Mouse (Mus musculus) lung, embryonic 14.5 days (tissue): ENCODE data around the gene Mn1. TPM values are rescaled to one million over a fixed set of nuclear protein-coding genes. Genes with fewer than 3 reads are reported as not detected.

Source experiments
- ATAC-seq: fragments of 200-750 bp; cut with Nextera tagmentation; 2 replicates; pipeline ENCODE4 v1.8.0; 2017; ENCODE audit warnings: mild to moderate bottlenecking, moderate TSS enrichment, moderate library complexity; ENCODE audit not compliant: insufficient read depth
- DNase-seq: peaks from one replicate; pipeline ENCODE4 v3.0.0-alpha.2; 2015
- H3K27ac ChIP-seq: fragments of 300-500 bp; sonication (generic); 2 replicates; pipeline ENCODE4 v1.5.1; 2014; ENCODE audit warnings: low read depth, mild to moderate bottlenecking, moderate library complexity
- H3K27me3 ChIP-seq: fragments of 300-500 bp; sonication (generic); 2 replicates; pipeline ENCODE4 v1.6.1; 2014; ENCODE audit warnings: low read length, control low read depth; ENCODE audit not compliant: insufficient read depth
- H3K36me3 ChIP-seq: fragments of 300-500 bp; sonication (generic); 2 replicates; pipeline ENCODE4 v1.6.1; 2014; ENCODE audit warnings: control low read depth; ENCODE audit not compliant: insufficient read depth
- H3K4me1 ChIP-seq: fragments of 300-500 bp; sonication (generic); 2 replicates; pipeline ENCODE4 v1.6.1; 2014; ENCODE audit warnings: antibody characterized with exemption, control low read depth; ENCODE audit not compliant: insufficient read depth
- H3K4me2 ChIP-seq: fragments of 300-500 bp; sonication (generic); 2 replicates; pipeline ENCODE4 v1.6.1; 2014; ENCODE audit warnings: mild to moderate bottlenecking
- H3K4me3 ChIP-seq: fragments of 300-500 bp; sonication (generic); 2 replicates; pipeline ENCODE4 v1.5.1; 2014; ENCODE audit warnings: low read depth, low read length
- H3K9ac ChIP-seq: fragments of 300-500 bp; sonication (generic); 2 replicates; pipeline ENCODE4 v1.6.1; 2014
- H3K9me3 ChIP-seq: fragments of 300-500 bp; sonication (generic); 2 replicates; pipeline ENCODE4 v1.6.1; 2016; ENCODE audit warnings: low read depth, low read length, control low read depth
- CTCF ChIP-seq: IDR thresholded peaks from 2 replicates; pipeline ENCODE4 v1.5.1; 2016; ENCODE audit warnings: antibody characterized with exemption, low read depth
- WGBS: fragments of 180-500 bp; shearing (Covaris S2); extraction: QIAGEN DNeasy Blood & Tissue Kit; methylation state at CpG from one replicate; pipeline ENCODE4 v1.1.7; 2014; 5-methylcytosine and 5-hydroxymethylcytosine counted together
- polyA plus RNA-seq: library from polyadenylated mRNA; unstranded; fragments of >200 nt; fragmentation: Nextera tagmentation; extraction: Ambion mirVana; gene quantifications from 2 replicates; pipeline ENCODE4 v1.2.1, GENCODE M21; 2014

The Mn1 gene
- polyA plus RNA-seq, 1 experiment from 2014 or later: 9.7 TPM

DNA sequence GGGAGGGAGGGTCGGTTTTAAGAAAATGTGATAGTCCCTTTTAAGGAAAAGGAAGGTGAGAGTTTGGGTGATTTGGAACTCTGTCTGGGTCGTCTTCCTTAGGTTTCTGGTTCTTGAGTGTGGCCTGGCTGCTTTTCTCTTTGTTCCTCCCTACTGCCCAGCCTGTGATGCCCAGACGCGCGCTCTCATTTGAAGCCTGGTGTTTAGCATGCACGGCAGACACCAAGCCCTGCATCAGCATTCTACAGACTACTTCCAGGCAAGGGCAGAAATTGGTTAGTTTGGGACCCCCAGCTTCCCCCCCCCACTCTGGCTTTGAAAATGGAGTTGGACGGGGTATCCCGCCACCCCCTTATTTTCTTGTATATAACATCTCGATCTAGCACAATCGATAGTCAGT, 5.8 kb downstream of the Mn1 start:
- Histone ChIP-seq H3K27ac (no peak overlapping the region), H3K4me1 (peaks cover 27% of the 10 kb centered on the region), H3K36me3 (peaks cover 38% of the 10 kb centered on the region), H3K9me3 (no peaks in the 10 kb centered on the region), H3K9ac (peak overlapping the region; percentile 20; the same call in 1 of the 2 replicates), H3K4me3 (peak overlapping the region; percentile 14), H3K4me2 (peak overlapping the region; percentile 98), H3K27me3 (peaks cover 34% of the 10 kb centered on the region)
- TF ChIP-seq CTCF: no peak
- WGBS: 72% methylated on average over 10 of the region's 10 CpGs
- DNase-seq: no peak
- ATAC-seq: no peak

DNA sequence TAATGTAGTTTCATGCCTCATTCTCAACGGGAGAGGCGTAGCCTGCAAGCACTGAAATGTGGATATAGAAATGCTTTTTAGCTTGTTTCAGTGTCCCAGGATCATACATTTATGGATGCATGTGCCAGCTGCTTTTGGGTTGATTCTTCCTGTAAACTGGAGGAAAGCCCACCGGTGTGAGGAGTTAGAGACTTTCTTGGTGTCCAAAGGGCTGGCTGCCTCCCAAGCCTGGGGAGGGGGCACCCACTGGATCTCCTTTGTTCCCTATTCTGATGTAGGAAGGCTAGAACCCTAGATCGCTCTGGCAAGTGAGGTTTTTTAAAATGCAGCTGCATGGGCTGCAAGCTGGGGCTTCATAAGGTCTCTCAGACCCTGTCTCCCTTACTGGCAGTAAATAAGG, 6.5 kb downstream of the Mn1 start:
- no peak overlapping the region for H3K27ac ChIP-seq
- H3K36me3 ChIP-seq: peaks cover 38% of the 10 kb centered on the region
- peak overlapping the region; percentile 1; the same call in 1 of the 2 replicates for H3K4me3 ChIP-seq
- DNase-seq (no peak), ATAC-seq (no peak)
- TF ChIP-seq CTCF: no peak
- WGBS: 68% methylated on average over 4 of the region's 4 CpGs
- no peaks in the 10 kb centered on the region for H3K9me3 ChIP-seq
- peaks cover 24% of the 10 kb centered on the region for H3K4me1 ChIP-seq
- H3K9ac ChIP-seq: no peak overlapping the region
- H3K27me3 ChIP-seq: peaks cover 28% of the 10 kb centered on the region
- peak overlapping the region; percentile 98 for H3K4me2 ChIP-seq

DNA sequence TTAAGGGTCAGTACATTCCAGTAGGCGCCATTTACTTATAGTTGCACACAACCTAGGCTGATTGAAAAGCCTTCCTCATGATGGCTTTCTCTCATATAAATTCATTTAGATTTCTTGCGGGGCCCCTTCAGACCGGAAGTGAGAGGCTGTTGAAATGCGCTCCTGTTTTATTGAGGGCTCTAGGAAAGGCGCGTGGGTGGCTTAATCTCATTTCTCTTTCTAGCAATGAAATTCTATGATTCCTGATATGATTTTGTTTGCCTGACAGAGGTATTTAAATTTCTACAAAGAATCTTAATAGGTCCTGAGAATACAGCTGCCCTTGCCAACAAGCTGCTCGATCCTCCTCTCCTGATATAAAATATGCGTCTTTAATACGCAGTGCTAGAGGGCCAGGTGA, 8.7 kb downstream of the Mn1 start:
- Histone ChIP-seq H3K4me1 (peaks cover 4% of the 10 kb centered on the region; the same call in 1 of the 2 replicates), H3K4me2 (no peak overlapping the region), H3K9ac (no peak overlapping the region), H3K27ac (no peak overlapping the region), H3K9me3 (no peaks in the 10 kb centered on the region), H3K4me3 (no peak overlapping the region), H3K27me3 (peaks cover 6% of the 10 kb centered on the region; the same call in 1 of the 2 replicates), H3K36me3 (peaks cover 25% of the 10 kb centered on the region)
- no peak for ATAC-seq
- DNase-seq: no peak
- no peak for TF ChIP-seq CTCF
- WGBS: 75% methylated on average over 9 of the region's 9 CpGs

DNA sequence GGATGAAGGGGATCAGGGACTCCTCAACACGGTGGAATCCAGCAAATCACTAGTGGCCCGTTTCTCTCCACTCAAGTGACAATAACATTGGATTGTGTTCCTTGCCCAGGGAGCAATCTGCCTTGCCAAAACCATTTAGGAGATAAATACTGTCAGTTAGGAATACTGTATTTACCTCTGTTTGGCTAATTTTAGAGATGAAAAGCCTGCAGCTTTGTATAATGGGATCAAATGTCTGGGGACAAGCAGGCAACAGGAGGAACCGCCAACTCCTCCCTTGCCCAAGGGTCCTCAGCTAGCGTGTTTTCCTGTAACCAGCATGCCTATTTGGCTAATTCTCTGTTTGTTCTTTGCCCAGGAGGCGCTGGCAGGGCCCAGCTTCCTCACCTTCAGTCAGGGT, 9.1 kb downstream of the Mn1 start:
- Histone ChIP-seq H3K4me2 (no peak overlapping the region), H3K9me3 (no peaks in the 10 kb centered on the region), H3K4me3 (no peak overlapping the region), H3K36me3 (peaks cover 21% of the 10 kb centered on the region), H3K27me3 (peaks cover 2% of the 10 kb centered on the region; the same call in 1 of the 2 replicates), H3K27ac (no peak overlapping the region), H3K9ac (no peak overlapping the region), H3K4me1 (peaks cover 8% of the 10 kb centered on the region)
- no peak for TF ChIP-seq CTCF
- ATAC-seq (no peak), DNase-seq (no peak)
- WGBS: 43% methylated on average over 5 of the region's 5 CpGs

DNA sequence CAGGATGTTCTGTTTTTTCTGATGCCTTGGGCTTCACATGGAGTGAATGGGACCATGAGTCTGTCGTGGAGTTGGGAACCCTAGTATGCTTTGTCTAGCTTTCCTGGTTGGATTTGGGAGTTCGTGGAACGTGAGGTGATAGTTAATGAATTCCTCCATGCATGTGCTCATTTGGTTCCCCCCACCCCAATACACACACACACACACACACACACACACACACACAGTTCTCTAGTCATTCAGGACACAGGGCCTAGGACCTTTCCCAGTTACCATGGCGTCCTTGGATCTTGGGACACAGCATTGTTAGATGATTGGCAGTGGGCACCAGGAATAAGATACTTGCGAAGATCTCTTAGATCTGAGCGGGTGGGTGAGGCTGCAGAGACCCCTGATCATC, 11.7 kb downstream of the Mn1 start:
- ATAC-seq (no peak), DNase-seq (no peak)
- H3K27ac ChIP-seq: no peak overlapping the region
- H3K9me3 ChIP-seq: no peaks in the 10 kb centered on the region
- H3K9ac ChIP-seq: no peak overlapping the region
- WGBS: 80% methylated on average over 6 of the region's 6 CpGs
- no peak overlapping the region for H3K4me3 ChIP-seq
- TF ChIP-seq CTCF: no peak
- H3K4me2 ChIP-seq: no peak overlapping the region
- H3K36me3 ChIP-seq: peaks cover 12% of the 10 kb centered on the region; the same call in 1 of the 2 replicates
- peaks cover 19% of the 10 kb centered on the region for H3K4me1 ChIP-seq
- H3K27me3 ChIP-seq: no peaks in the 10 kb centered on the region

DNA sequence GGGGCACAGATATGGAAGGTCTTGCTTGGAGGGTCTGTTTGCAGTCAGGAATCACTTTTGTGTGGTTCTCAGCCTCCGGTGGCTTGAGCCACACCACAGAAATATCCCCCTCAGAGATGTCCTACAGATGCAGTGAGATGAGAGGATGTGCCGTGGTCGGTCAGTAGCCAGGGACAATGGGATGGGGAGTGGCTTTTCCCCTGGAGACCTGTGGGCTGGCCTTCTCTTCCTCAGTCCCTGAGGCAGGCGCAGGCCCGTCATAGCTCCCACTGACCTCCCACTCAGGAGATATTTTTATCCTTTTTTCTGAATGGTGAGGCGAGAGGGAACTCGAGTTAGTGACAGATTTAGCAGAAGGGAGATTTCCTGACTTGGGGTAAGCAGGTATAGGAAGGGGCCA, 12.6 kb downstream of the Mn1 start:
- no peak for TF ChIP-seq CTCF
- 58% methylated on average over 7 of the region's 7 CpGs for WGBS
- ATAC-seq (no peak), DNase-seq (no peak)
- Histone ChIP-seq H3K4me1 (peaks cover 22% of the 10 kb centered on the region), H3K27me3 (no peaks in the 10 kb centered on the region), H3K4me2 (no peak overlapping the region), H3K4me3 (no peak overlapping the region), H3K9me3 (no peaks in the 10 kb centered on the region), H3K36me3 (peaks cover 8% of the 10 kb centered on the region; the same call in 1 of the 2 replicates), H3K27ac (no peak overlapping the region), H3K9ac (no peak overlapping the region; the same call in 1 of the 2 replicates)

DNA sequence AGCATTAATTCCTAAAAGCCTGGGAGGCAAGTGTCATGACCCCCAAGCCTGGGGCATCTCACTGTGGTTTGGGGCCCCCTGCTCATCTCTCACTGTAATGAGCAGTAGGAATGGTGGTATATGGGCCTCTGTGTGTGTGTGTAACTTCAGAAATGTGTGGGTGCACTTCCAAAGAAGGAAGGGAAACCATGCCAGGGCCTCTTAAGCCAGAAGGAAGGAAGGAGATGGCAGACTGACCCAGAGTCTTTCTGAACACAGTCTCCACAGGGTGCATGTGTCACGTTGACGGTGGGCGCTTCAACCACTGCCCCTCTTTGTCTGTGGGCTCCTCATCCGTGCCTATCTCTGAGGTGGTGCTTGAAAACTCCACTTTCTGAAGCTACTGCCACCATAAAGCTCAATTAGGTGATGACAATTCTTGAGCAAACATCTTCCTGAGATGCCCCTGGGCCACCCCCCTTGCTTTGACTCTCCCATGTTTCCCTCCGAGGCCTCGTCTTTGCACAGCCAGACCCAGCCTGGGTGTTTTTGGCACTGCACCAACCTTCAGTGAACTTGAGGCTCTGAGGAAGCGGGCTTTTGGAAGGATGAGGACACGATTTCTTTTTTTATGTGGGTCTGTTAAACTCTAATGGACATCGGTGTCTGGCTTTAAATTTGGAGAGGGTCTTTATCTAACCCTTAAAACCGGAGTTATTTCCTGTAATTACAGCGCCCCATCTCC, 14.0 kb downstream of the Mn1 start:
- no peak for TF ChIP-seq CTCF
- peak; percentile 90 for DNase-seq
- 38% methylated on average over 11 of the region's 11 CpGs for WGBS

More for the DNA sequence above, 14.0 kb downstream of the Mn1 start:
- H3K27me3 ChIP-seq: no peaks in the 10 kb centered on the region
- H3K36me3 ChIP-seq: no peaks in the 10 kb centered on the region
- no peak overlapping the region for H3K9ac ChIP-seq
- H3K4me2 ChIP-seq: no peak overlapping the region
- peaks cover 21% of the 10 kb centered on the region for H3K4me1 ChIP-seq
- no peak overlapping the region for H3K27ac ChIP-seq
- ATAC-seq: no peak
- no peak overlapping the region for H3K4me3 ChIP-seq
- no peaks in the 10 kb centered on the region for H3K9me3 ChIP-seq
